Mouse (Mus musculus): ENCODE data around the gene Olfr286. TPM values are rescaled to one million over a fixed set of nuclear protein-coding genes. Genes with fewer than 3 reads are reported as not detected.

The Olfr286 gene
- polyA plus RNA-seq, 1 experiment from 2014 or later: not detected

GRCm38 (mm10) chr15:98195442-98195841, 38.8 kb downstream of the Olfr286 start, which contains the start of gene Olfr288:
Gene Olfr288 (minus strand): TSS chr15:98195542.
- WGBS: 67% methylated on average over 3 of the region's 3 CpGs
- ATAC-seq (replicated peaks; ENCODE audit: insufficient number of reproducible peaks, insufficient read depth, low FRiP score, low read depth): no peak; the same call in 1 of the 2 replicates

DNA sequence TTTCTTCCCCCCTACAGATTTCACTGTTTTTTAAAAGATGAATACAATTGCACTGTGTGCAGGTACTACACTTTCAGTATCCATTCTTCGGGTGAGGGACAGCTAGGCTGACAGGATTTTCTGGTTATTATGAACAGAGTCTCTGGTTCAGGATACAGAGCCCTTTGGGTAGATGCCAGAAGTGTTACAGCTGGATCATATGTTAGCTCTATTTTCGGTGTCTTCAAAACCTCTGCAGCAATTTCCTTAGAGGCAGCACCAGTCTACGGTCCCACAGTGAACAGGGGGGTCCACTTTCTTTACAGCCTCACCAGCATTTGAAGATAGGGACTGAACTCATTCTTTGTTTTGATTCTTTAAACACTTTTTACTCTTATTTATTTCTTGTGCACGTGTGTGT, 49.8 kb downstream of the Olfr286 start:
- no peak for ATAC-seq (replicated peaks; ENCODE audit: insufficient number of reproducible peaks, insufficient read depth, low FRiP score, low read depth)
- Histone ChIP-seq H3K36me3 (no peaks in the 10 kb centered on the region), H3K9me3 (replicated peaks) (no peaks in the 10 kb centered on the region), H3K27ac (no peak overlapping the region), H3K4me1 (replicated peaks) (peaks cover 12% of the 10 kb centered on the region), H3K27me3 (no peaks in the 10 kb centered on the region; the same call in 1 of the 2 replicates), H3K4me3 (no peak overlapping the region), H3K4me2 (no peak overlapping the region), H3K9ac (no peak overlapping the region)
- 47% methylated on average over 4 of the region's 4 CpGs for WGBS

More at GRCm38 (mm10) chr15:98195442-98195841, 38.8 kb downstream of the Olfr286 start, which contains the start of gene Olfr288:
- Histone ChIP-seq H3K9ac (no peak within 1 kb of the TSS), H3K27me3 (no peaks in the 10 kb centered on the region), H3K4me1 (replicated peaks) (no peaks in the 10 kb centered on the region), H3K9me3 (replicated peaks) (no peaks in the 10 kb centered on the region), H3K4me3 (no peak within 1 kb of the TSS), H3K27ac (no peak within 1 kb of the TSS), H3K4me2 (no peak within 1 kb of the TSS), H3K36me3 (no peaks in the 10 kb centered on the region)

- Histone ChIP-seq H3K4me3 (no peak overlapping the region; the same call in 1 of the 2 replicates), H3K4me1 (replicated peaks) (peaks cover 12% of the 10 kb centered on the region), H3K9ac (no peak overlapping the region; the same call in 1 of the 2 replicates), H3K4me2 (peak overlapping the region; percentile 70), H3K27me3 (no peaks in the 10 kb centered on the region; the same call in 1 of the 2 replicates), H3K27ac (peak overlapping the region; percentile 90; the same call in 1 of the 2 replicates), H3K36me3 (no peaks in the 10 kb centered on the region), H3K9me3 (replicated peaks) (no peaks in the 10 kb centered on the region)
- 54% methylated on average over 12 of the region's 12 CpGs for WGBS
- no peak for ATAC-seq (replicated peaks; ENCODE audit: insufficient number of reproducible peaks, insufficient read depth, low FRiP score, low read depth)
Observed at GRCm38 (mm10) chr15:98181856-98182570, 52.2 kb downstream of the Olfr286 start.

DNA sequence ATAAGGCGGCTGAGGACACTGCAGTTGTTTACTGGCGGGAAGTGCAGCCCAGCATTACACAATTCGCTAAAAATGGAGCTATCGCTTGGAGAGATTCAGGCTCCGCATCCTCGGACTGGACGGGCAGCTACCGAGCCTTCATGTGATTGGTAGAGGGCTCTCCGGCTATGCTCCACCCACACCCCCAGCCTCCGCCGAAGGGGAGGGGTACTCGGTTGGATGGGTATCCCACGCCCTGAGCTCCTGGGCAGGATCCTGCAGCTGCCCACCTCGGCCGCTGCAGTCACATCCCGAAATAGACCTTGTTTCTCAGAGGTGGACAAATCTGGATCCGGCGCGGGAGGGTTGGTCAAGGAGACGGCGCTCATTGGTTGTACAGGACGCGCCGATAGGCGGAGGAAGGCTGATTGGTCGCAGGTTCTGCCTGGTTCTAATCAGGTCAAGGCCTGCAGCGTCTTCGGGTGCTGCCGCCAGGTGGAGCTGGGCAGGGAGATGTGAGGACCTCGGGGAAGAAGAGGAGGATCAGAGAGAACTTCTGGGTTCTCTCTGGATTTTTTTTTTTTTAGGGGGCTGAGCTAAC, 53.0 kb downstream of the Olfr286 start:
- Histone ChIP-seq H3K4me3 (peak overlapping the region; percentile 49), H3K27me3 (no peaks in the 10 kb centered on the region; the same call in 1 of the 2 replicates), H3K9ac (peak overlapping the region; percentile 48), H3K4me1 (replicated peaks) (peaks cover 12% of the 10 kb centered on the region), H3K4me2 (peak overlapping the region; percentile 70), H3K36me3 (no peaks in the 10 kb centered on the region), H3K9me3 (replicated peaks) (no peaks in the 10 kb centered on the region), H3K27ac (peak overlapping the region; percentile 90)
- WGBS: under 1% methylated on average over 30 of the region's 30 CpGs
- ATAC-seq (replicated peaks; ENCODE audit: insufficient number of reproducible peaks, insufficient read depth, low FRiP score, low read depth): peak; percentile 98

DNA sequence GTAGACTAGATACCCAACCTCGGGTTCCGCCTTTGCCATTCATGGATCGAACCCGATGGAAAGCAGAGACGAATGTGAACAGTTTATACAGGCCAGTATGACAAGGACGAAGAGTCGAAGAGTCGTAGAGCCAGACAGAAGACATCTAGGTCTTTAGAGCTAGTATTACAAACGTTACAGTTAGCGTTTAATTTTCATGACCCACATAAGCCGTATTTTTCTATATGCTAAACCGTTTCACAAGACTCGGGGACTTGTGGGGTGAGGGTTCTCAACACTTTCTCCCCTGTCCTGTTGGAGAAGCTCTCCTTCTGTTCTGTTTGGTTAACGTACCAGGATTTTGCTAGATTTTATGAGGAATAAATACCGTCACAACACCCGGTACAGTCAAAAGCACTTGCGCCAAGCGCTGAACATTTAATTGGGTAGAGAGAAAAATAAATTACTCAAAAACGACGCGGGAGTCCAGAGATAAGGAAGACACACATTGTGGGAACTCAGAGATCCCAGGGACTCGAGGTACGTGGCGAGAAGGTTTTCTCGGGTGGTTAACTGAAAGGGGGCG, 53.6 kb downstream of the Olfr286 start:
- peak overlapping the region; percentile 70 for H3K4me2 ChIP-seq
- peak overlapping the region; percentile 48 for H3K9ac ChIP-seq
- H3K4me1 ChIP-seq (replicated peaks): peaks cover 12% of the 10 kb centered on the region
- H3K4me3 ChIP-seq: peak overlapping the region; percentile 49
- ATAC-seq (replicated peaks; ENCODE audit: insufficient number of reproducible peaks, insufficient read depth, low FRiP score, low read depth): no peak
- no peaks in the 10 kb centered on the region for H3K36me3 ChIP-seq
- whole genome bisulfite sequencing: 7% methylated on average over 26 of the region's 26 CpGs
- peak overlapping the region; percentile 90 for H3K27ac ChIP-seq
- H3K27me3 ChIP-seq: no peaks in the 10 kb centered on the region
- no peaks in the 10 kb centered on the region for H3K9me3 ChIP-seq (replicated peaks)

DNA sequence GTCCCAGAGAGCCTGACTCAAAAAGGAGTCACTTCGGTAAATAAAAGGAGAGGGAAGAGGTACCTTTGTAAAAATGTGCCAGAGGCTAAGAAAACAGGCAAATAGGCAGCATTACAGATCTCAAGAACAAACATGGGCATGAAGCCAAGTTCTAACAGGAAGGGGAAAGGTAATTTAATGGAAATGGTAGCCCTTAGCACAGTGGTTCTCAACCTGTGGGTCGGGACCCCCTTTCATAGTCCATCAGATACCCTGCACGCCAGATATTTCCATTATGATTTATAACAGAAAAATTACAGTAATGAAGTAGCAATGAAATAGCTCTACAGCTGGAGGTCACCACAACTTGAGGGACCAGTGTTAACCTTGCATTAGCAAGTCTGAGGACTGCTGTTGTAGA, 56.9 kb downstream of the Olfr286 start:
- Histone ChIP-seq H3K9ac (no peak overlapping the region), H3K27ac (no peak overlapping the region), H3K27me3 (peaks cover 21% of the 10 kb centered on the region), H3K36me3 (no peaks in the 10 kb centered on the region), H3K4me2 (no peak overlapping the region), H3K4me1 (replicated peaks) (peaks cover 12% of the 10 kb centered on the region), H3K4me3 (no peak overlapping the region), H3K9me3 (replicated peaks) (no peaks in the 10 kb centered on the region)
- WGBS: 58% methylated on average over 3 of the region's 3 CpGs
- no peak for ATAC-seq (replicated peaks; ENCODE audit: insufficient number of reproducible peaks, insufficient read depth, low FRiP score, low read depth)

Other genes starting within 250 kb of the Olfr286 start
- gene Col2a1, start 229.8 kb downstream of the Olfr286 start, polyA plus RNA-seq (2015; fragmentation: Nextera tagmentation; extraction: Ambion mirVana): 8.3 and 35.1 TPM in 2 replicates
- gene Pfkm, start 141.9 kb downstream of the Olfr286 start, polyA plus RNA-seq (2015; fragmentation: Nextera tagmentation; extraction: Ambion mirVana): 119 and 127 TPM in 2 replicates
- gene Senp1, start 140.7 kb downstream of the Olfr286 start, polyA plus RNA-seq (2015; fragmentation: Nextera tagmentation; extraction: Ambion mirVana): 16.7 and 19.0 TPM in 2 replicates
- gene Asb8, start 68.8 kb downstream of the Olfr286 start, polyA plus RNA-seq (2015; fragmentation: Nextera tagmentation; extraction: Ambion mirVana): 77.6 and 78.1 TPM in 2 replicates
- gene Ccdc184, start 67.3 kb downstream of the Olfr286 start, polyA plus RNA-seq (2015; fragmentation: Nextera tagmentation; extraction: Ambion mirVana): 1.6 and 1.7 TPM in 2 replicates
- not detected in 2 replicates for gene Olfr288, start 38.9 kb downstream of the Olfr286 start, polyA plus RNA-seq (2015; fragmentation: Nextera tagmentation; extraction: Ambion mirVana)
- gene Gm44579, start 13.5 kb downstream of the Olfr286 start, polyA plus RNA-seq (2015; fragmentation: Nextera tagmentation; extraction: Ambion mirVana): not detected in 2 replicates
- not detected in 2 replicates for gene Olfr287, start 13.4 kb downstream of the Olfr286 start, polyA plus RNA-seq (2015; fragmentation: Nextera tagmentation; extraction: Ambion mirVana)
- not detected in 2 replicates for gene H1fnt, start 22.8 kb upstream of the Olfr286 start, polyA plus RNA-seq (2015; fragmentation: Nextera tagmentation; extraction: Ambion mirVana)
- 1.1 and 1.8 TPM in 2 replicates for gene Zfp641, start 61.7 kb upstream of the Olfr286 start, polyA plus RNA-seq (2015; fragmentation: Nextera tagmentation; extraction: Ambion mirVana)
- gene Olfr285, start 82.9 kb upstream of the Olfr286 start, polyA plus RNA-seq (2015; fragmentation: Nextera tagmentation; extraction: Ambion mirVana): not detected in 2 replicates
- gene Olfr284, start 106.5 kb upstream of the Olfr286 start, polyA plus RNA-seq (2015; fragmentation: Nextera tagmentation; extraction: Ambion mirVana): not detected in 2 replicates
- gene Olfr283, start 146.5 kb upstream of the Olfr286 start, polyA plus RNA-seq (2015; fragmentation: Nextera tagmentation; extraction: Ambion mirVana): not detected in 2 replicates
- not detected in 2 replicates for gene Olfr282, start 196.8 kb upstream of the Olfr286 start, polyA plus RNA-seq (2015; fragmentation: Nextera tagmentation; extraction: Ambion mirVana)
- not detected in 2 replicates for gene Olfr281, start 218.1 kb upstream of the Olfr286 start, polyA plus RNA-seq (2015; fragmentation: Nextera tagmentation; extraction: Ambion mirVana)
- gene OR5BS1P, start 235.4 kb upstream of the Olfr286 start, polyA plus RNA-seq (2015; fragmentation: Nextera tagmentation; extraction: Ambion mirVana): not detected in 2 replicates
- gene Lalba, start 248.3 kb upstream of the Olfr286 start, polyA plus RNA-seq (2015; fragmentation: Nextera tagmentation; extraction: Ambion mirVana): not detected in 2 replicates

Measured in heart, embryonic 15.5 days (tissue).